Mouse (Mus musculus): ENCODE measurements around the gene Slc38a4. TPM values are rescaled to one million over a fixed set of nuclear protein-coding genes. Genes with fewer than 3 reads are reported as not detected.

Slc38a4 gene
- 3.2 and 3.3 TPM in 2 replicates for polyA plus RNA-seq (2015; fragmentation: Nextera tagmentation; extraction: Ambion mirVana)

DNA sequence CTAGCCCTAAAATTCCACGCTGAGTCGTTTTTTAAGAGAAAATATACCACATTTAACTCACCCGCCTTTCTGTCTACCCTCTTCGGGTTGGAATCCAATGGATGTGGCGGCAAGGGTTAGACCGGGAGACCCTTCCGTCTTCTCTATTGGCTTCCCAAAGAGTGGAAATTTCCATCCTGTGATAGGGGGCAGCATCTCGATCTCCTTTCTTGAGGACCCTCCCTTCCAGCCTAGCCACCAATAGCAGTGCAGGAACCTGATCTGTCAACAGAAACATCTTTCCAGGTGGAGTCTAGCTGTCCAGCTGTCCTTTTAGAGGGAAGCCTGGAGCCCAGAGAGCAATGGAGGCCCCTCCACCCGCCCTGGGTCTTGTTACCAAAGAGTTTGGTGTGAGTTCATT is at the start of gene Slc38a4:
Gene Slc38a4 (minus strand): TSS at position 163 of the 400 bp plus-strand sequence.

Other genes starting within 250 kb of the Slc38a4 start
- 4.4 and 4.7 TPM in 2 replicates for gene Pced1b, start 191.2 kb upstream of the Slc38a4 start, polyA plus RNA-seq (2015; fragmentation: Nextera tagmentation; extraction: Ambion mirVana)
- gene Amigo2, start 191.3 kb upstream of the Slc38a4 start, polyA plus RNA-seq (2015; fragmentation: Nextera tagmentation; extraction: Ambion mirVana) = 8.7 and 10.3 TPM in 2 replicates

All from neural tube, postnatal 0 days (tissue).